Mouse (Mus musculus): ENCODE data around the gene Gm20388.
A peak's percentile ranks its signal among the peaks of the same experiment; 100 is the strongest.

Gm20388 gene

GRCm38 (mm10) chr8:120884881-120885280 is 974.2 kb downstream of the Gm20388 start:
- DNase-seq = no peak

GRCm38 (mm10) chr8:120887254-120887653 is 976.6 kb downstream of the Gm20388 start:
- DNase-seq = peak in 1 of 2 experiments; percentile 9

- no peak for DNase-seq
Observed at GRCm38 (mm10) chr8:120888005-120888404, 977.4 kb downstream of the Gm20388 start.

- DNase-seq = no peak
Observed at GRCm38 (mm10) chr8:120889189-120889588, 978.5 kb downstream of the Gm20388 start.

GRCm38 (mm10) chr8:120890068-120890467 is 979.4 kb downstream of the Gm20388 start:
- no peak for DNase-seq

GRCm38 (mm10) chr8:120895009-120895408 is 984.4 kb downstream of the Gm20388 start:
- no peak for DNase-seq

GRCm38 (mm10) chr8:120895600-120895999 is 985.0 kb downstream of the Gm20388 start:
- no peak for DNase-seq

- DNase-seq = no peak
Observed at GRCm38 (mm10) chr8:120896203-120896602, 985.6 kb downstream of the Gm20388 start.

GRCm38 (mm10) chr8:120898008-120898407 is 987.4 kb downstream of the Gm20388 start:
- peak in 1 of 2 experiments; percentile 9 for DNase-seq

- DNase-seq = no peak
Observed at GRCm38 (mm10) chr8:120898828-120899407, 988.3 kb downstream of the Gm20388 start.

GRCm38 (mm10) chr8:120902346-120902745 is 991.7 kb downstream of the Gm20388 start:
- no peak for DNase-seq

GRCm38 (mm10) chr8:120907671-120908070 is 997.0 kb downstream of the Gm20388 start:
- DNase-seq = no peak

GRCm38 (mm10) chr8:120910936-120911335 is 1000.3 kb downstream of the Gm20388 start:
- DNase-seq = no peak

GRCm38 (mm10) chr8:120912463-120912862 is 1001.8 kb downstream of the Gm20388 start:
- no peak for DNase-seq

- no peak for DNase-seq
Observed at GRCm38 (mm10) chr8:120916831-120917435, 1006.3 kb downstream of the Gm20388 start.

- no peak for DNase-seq
Observed at GRCm38 (mm10) chr8:120920527-120920926, 1009.9 kb downstream of the Gm20388 start.

- DNase-seq = no peak
Observed at GRCm38 (mm10) chr8:120926201-120926600, 1015.6 kb downstream of the Gm20388 start.

- DNase-seq = no peak
Observed at GRCm38 (mm10) chr8:120928082-120928481, 1017.4 kb downstream of the Gm20388 start.

GRCm38 (mm10) chr8:120934596-120934995 is 1024.0 kb downstream of the Gm20388 start:
- DNase-seq = no peak

- no peak for DNase-seq
Observed at GRCm38 (mm10) chr8:120936685-120937084, 1026.0 kb downstream of the Gm20388 start.

- DNase-seq = no peak
Observed at GRCm38 (mm10) chr8:120937474-120937873, 1026.8 kb downstream of the Gm20388 start.

GRCm38 (mm10) chr8:120940287-120940686 is 1029.6 kb downstream of the Gm20388 start:
- DNase-seq = no peak

GRCm38 (mm10) chr8:120947240-120947639 is 1036.6 kb downstream of the Gm20388 start:
- no peak for DNase-seq

- DNase-seq = no peak
Observed at GRCm38 (mm10) chr8:120948050-120948595, 1037.5 kb downstream of the Gm20388 start.
